Mouse (Mus musculus) kidney, postnatal 10 days (tissue): ENCODE results near the gene Glod4.

Experiments
- DNase-seq: peaks from one replicate; pipeline ENCODE4 v3.0.0; 2021; ENCODE audit warnings: mixed read lengths

Gene Glod4

DNA sequence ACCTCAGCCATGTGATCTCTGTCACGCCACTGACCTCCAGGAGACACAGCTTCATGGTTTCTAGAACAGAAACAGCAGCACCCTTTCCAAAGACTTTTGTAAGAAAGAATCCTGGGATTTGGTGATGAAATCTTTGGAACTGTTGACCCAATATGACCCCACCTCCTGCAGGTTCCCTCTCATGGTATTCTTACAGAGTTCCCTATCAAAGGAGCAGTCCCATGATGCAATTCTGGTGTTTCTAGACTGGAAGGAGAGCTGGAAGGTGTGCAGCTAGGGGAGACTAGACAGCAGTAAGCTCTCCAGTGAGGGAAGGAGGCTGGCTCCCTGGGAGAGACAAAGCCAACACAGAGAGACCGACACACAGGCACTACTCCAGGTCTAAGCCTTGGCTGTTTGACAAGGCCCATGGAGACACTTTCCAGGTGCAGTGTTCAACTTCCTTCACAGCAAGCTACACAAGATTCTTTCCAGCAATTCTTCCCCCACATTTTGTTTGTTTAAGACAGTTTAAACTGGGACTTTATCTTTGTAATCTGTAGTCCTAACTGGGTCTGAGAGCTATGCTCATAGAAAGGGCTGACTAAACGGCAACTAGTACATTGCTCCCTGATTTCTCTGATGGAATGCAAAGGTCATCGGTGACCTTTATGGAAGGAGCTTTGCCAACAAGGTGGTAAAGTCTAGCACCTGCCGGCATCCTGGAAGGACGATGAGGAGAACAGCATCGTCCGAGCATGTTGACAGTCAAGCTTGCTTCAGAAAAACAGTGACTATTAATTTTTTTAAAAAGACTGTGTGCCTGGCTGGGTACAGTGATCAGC lies 97.1 kb downstream of the Glod4 start:
- no peak for DNase-seq

DNA sequence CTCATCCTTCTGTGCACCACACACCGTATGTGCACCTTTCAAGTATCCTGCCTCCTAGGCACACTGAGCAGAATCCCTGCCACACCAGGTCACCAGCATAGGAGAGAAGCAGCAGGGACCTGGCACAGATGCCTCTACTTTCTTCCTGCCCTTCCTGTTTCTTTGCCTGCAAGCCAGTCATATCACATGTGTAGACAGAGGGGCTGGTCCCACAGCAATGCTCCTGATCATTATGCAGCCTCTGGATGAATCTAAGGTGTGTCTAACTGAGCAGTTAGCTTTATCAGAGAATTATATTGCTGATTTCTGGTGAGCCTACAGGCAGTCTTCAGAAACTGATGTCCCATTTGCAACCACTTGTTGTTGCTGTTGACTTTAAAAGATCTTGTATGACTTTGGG lies 98.4 kb downstream of the Glod4 start:
- DNase-seq, result no peak

DNA sequence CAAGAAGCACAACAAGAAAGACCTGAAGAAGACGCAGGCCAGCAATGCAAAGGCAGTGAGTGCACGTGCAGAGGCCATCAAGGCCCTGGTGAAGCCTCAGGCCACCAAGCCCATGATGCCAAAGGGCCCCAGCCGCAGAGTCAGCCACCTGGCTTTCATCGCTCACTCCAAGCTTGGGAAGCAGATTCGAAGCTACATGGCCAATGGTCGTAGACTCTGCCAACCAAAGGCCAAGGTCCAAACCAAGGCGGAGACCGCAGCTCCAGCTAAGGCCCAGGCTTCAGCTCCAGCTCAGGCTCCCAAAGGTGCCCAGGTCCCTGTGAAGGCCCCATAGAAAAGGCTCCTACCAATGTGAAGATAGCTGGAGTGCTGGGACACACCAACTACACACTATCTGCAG lies 99.1 kb downstream of the Glod4 start:
- DNase-seq, result no peak

DNA sequence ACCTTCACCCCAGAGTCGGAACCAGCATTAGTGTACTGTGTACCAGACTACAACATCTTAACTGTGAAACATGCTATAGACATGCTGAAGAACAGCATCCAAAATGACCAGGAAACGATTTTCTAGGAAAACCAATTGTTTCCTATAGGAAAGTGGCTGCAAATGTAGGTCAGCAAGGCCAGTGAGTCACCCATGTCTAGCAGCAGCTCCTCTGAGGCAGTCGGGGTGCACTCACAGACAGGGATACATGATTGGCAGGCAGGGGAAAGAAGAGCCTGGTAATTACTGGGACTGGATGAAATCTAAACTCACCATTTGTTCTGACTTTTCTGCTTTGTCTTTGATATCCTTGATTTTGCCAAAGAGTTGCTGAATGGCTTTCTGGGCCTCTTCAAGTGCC lies 105.5 kb downstream of the Glod4 start:
- no peak for DNase-seq

DNA sequence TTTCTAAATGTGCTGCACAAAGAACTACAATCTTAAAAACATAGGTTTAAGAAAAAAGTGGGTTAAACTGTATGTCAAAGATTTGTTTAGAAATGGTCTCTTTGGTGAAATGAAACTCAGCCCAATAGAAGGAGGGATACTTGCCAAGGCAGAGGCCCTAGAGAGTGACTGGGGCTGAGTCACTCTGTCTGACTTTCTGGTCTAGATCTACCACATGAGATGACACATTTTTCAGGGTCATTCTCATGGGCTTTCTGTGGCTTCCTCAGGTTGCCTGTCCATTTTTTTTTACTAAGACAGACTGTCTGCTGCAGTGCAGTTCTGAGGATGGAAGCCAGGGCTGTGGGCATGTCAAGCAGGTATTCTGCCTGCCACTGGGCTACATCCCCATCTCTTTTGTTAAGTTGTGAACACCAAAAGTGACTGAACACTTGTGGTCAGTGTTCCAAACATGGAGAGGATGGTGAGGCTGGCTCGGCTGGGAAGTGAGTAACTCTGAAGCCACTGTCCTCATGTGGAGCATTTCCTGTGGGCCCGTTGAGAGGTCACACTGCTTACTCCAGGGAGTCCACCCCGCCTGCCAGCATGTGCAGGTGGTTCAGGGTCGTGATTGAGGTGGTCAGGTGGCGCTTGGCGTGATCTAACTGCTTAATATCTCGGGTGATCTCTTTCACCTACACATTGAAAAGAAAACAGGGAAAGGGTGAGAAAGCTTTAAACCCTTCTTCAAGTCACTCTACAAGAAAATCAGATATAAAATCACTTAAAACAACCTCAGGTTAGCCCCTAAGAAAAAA lies 107.7 kb downstream of the Glod4 start:
- no peak for DNase-seq

DNA sequence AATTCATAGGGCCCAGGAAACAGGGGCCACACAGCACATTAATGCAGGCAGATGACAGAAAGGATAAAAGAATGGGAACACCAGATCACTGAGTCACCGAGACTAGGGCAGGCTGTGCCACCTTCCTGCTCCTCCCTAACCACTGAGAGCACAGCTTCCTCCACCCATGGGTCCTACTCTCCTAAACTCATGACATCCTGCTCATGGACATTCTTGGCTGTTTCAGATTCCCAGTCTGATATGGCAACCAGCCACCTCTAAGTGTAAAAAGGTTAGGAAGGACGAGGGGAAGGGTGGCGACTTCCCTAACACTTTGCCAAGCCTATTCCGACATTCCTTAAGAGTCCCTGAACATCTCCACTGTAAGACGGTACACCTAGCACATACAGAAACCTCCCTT lies 112.7 kb downstream of the Glod4 start:
- DNase-seq, result peak; percentile 49

DNA sequence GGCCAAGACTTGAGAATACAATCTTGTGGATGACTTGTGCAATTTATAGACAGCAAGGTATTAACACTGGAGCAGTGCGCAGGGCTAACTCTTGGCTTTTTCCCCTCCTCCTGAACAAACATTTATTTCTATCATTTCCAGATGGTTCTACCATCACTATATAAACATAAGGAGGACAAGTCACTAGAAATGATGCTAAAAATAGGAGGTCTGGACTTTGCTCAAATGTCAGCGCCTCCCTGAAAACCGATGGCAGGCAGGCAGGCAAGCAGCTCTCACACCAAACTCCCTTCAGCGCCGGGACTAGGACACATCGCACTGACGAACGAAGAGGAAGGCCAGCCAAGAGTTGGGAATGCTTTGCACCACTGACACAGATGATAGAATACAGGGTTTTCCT lies 118.1 kb downstream of the Glod4 start:
- peak; percentile 26 for DNase-seq

DNA sequence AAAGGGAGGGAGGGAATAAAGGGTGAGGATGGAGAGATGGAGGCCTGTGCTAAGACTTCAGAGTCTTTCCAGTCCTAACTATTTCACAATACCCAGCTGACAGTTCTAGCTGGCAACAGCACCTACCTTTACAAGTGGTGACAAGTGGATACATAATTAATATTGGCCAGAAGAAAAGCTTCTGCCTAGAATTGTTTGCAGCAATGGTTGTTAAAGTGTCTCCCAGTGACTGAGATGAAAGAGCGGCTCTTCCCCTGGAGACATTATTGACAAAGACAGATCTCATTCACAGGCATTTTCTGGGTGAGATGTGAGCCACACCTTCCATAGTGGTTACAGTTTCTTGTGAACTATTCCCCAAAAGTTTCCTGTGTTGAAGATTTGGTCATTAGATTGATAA lies 120.0 kb downstream of the Glod4 start:
- no peak for DNase-seq

DNA sequence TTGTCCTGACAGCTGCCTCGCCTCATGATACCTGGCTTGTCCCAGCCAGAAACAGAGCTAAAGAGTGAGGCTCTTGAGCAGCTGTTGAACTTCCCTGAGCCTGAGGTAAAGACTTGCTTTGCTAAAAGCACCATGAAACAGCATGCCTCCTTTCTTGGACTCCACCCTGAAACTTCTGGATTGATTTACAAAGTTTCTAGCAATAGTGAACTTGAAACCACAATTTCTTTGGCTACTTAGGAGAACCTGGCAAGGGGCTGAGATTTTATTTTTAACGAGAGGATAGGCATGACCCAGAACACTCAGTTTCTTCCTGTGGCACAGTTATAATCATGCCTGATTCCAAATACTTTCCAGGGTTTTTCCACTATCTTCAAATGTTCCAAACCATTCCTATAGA lies 121.0 kb downstream of the Glod4 start:
- no peak for DNase-seq

DNA sequence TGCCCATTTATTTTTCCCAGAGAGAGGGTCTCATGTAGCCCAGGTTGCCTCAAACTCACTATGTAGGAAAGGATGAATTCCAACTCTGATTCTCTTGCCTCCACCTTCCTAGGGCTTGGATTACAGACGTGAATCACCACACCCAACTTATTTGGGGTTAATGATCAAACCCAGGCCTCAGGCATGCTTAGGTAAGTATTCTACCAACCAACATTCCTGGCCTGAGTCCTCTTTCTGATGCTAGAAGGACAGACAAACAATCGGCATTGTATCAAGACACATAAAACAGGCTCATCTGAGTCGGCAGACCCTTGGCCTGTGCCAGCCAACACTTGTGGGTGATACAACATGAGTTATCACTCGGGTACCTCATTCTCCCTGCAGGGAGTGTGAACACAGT lies 122.4 kb downstream of the Glod4 start:
- DNase-seq, result no peak

DNA sequence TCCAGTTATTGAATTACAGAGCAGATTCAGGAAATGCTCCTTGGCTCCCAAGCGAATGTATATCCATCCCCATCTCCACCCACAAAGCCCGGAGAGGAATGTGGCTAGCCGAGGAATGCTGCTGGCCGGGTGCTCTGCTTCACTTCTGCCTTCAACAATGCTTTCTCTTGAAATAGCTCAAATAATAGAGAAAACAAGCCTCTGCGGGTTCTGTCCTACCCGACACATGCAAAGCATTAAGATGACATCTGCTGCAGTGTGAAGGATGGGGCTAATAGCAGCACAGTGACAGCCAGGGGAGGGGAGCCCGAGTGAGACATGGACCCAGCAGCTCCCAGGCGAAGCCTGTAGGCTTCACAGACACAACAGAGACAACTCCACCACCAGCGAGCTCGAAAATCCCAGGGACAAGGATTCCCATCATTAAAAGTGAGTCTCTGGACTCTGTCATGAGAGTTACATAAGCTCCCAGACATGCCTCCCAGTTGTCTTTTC lies 123.1 kb downstream of the Glod4 start:
- peak; percentile 56 for DNase-seq

DNA sequence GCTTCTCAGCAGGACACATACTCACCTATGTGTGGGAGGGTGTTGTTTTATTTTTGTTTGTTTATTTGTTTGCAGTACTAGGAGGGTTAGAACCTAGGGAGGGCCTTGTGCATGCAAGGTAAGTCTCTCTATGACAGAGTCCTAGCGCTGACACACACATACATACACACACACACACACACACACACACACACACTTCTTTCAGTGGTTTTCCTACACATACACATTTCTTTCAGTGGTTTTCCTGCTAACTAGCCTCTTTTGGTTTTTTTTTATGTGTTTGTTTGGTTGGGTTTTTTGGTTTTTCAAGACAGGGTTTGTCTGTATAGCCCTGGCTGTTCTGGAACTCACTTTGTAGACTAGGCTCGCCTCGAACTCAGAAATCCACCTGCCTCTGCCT lies 133.1 kb downstream of the Glod4 start:
- no peak for DNase-seq

DNA sequence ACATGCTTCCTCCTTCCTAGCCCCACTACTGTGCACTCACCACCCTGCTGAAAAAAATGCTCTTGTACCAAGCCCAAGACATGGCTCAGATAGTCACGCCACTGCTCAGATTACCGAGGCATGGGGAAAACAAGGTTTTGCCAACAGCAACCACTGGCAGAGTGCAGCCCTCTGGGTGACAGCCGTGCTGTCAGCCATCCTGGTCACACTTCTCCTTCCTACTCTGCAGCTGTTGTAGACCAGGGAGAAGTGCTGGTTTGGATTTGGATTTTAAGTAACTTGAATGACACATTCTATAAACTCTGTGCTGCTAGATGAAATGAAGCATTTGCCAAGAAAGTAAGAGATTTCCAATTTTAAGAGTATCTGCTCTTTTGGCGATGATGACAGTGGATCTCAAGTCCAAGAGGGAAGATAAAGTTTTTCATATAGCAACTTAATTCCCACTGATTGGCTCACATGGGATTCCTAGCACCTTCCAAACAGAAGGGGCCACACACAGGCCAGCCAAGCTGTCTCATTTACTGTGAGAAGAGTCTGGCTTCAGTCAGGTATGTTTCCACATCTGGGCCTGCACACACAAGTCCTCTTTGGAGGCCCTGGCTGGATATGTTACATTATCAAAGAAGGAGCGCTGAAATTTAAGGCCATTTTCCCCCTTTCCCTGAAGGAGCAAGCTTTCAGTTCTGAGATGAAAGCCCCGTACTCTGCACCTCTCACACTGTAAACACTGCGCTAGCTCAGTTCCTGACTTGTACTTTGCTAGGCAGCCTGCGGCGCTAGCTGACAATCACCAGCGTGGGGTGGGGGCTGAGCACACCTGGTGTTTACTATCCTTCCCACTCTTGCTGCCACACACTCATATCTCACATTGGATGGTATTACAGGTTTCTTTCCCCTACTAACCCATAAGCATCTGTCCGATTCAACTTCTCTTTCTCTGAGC lies 136.7 kb downstream of the Glod4 start:
- no peak for DNase-seq

DNA sequence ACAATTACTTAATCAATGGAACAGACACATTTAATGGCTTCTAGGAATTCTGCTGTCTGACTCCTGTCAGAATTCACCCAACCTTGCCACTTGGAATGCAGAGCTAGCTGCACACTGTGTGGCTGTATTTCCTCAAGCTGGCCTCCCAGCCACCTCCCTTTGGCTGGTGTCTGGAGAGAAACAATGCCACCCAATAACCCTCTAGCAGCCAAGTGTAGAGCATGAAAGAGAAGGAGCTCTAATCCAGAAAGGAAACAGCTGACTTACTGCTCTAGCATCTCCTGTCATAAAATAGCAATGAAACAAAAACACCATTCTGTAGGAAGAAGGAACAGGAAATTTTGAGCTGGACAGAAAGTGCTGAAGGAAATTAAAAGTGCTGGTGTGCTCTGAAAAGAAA lies 142.4 kb downstream of the Glod4 start:
- peak; percentile 37 for DNase-seq

DNA sequence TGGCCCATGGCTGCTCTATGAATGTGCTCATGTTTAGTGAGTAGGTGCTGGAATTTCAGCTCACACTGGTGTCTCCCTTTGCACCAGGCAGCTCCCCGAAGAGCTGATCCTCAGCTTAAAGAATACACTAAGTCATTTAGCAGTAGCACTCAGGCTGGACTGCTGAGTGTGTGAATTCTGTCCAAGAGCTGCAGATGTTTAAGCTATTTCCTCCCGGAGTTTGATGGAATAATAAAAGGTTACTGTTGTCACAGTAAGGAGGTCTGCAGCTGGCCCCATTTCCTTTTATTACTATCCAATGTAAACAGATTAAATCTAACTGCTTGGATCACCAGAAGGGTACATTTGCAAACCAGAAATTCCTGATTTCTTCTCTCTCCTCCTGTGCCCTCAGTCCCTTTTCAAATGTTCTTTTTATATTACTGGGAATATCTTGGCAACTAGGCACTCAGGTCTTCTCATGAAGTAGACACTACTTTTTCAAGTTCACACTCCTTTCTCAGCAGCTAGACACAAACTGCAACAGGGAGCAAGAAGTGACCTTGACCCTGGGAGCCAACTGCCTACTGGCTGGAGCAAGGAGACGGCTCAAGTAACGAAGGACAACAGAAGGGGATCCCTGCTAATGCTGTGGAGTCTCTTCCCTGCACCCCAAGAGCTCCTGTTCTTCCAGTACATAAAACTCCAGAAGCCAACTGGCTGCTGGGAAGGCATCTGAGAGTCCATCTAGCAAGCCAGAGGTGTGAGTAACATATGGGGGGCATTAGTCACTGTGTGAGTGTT lies 144.1 kb downstream of the Glod4 start:
- peak; percentile 31 for DNase-seq

DNA sequence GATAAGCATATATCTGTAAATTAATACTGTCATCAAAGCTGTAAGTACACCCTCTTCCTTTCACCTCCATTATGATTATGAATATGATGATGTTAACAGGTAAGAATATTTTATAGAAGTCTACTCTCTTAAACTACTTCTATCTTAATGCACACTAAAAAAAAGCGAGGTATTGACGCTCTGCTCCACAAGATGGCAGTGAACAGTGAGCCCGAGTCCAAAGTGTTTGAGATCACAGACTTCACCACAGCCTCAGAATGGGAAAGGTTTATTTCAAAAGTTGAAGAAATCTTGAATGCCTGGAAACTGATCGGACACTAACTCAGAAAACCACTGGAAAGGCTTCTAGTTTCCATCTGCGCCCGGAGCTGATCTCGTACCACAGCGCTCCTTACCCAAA lies 149.9 kb downstream of the Glod4 start:
- no peak for DNase-seq

DNA sequence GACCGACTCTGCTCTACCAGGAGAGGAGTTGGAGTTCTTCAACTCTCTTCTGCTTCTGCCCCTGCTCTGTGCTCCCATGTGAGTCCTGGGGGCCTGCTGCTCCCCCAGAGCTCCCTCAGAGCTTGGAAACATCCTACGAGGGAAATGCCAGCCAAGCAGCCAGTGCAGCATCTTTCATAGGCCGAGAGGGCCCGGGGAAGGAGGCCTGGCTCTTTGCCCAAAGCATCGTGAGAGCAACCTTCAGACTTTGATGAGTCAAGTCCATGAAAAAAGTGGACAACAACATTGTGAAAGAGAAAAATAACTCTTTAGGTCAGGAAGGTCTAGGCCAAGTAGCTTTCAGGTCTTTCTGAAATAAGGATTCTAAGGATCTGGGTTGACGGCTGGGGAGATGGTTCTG lies 153.7 kb downstream of the Glod4 start:
- DNase-seq, result peak; percentile 80

DNA sequence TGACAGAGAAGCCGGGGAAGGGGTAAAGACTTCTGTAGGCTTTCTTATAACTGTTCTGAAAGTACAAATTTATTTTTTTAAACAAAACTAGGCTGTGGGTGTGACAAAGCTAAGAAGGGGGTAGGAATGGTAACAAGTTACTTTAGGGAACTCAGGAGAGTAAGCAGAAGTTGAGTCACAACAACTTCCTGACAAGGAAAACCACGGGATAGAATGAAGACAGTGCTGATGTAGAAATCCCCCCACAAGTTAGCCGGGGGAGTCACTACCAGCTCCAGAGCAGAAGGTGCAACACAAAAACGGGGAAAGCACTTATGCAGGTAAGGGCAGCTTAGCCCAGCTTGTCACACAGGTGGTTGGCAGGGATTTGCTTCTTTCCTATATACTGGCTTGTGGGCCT lies 155.0 kb downstream of the Glod4 start:
- no peak for DNase-seq

DNA sequence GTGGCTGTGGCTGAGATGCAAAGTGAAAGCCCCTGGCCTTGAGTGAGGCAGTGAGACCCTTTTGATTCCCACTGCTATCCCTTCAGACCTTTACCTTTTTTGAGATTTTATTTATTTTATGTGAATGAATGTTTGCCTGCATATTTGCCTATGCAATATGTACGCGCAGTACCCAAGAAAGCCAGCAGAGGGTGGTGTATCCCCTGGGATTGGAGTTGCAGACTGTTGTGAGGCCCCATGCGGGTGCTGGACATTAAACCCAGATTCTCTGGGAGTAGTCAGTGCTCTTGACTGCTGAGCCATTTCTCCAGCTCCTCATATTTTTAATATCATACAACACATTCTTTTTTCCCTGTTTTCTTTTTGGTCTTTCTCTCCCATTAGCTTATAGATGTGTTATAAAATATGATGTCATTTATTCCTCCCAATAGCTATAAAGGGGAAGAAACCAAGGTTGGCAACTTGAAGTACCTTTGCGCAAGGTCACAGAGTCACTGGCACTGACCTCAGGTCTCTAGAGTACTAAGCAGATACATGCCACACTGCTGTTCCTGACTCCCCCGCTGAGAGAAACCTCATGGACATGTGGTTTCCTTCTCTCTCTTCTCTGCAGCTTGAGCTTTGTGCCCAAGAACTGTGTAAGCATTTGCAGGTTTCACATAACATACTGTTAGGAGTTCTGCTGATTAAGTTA lies 157.5 kb downstream of the Glod4 start:
- peak; percentile 76 for DNase-seq

DNA sequence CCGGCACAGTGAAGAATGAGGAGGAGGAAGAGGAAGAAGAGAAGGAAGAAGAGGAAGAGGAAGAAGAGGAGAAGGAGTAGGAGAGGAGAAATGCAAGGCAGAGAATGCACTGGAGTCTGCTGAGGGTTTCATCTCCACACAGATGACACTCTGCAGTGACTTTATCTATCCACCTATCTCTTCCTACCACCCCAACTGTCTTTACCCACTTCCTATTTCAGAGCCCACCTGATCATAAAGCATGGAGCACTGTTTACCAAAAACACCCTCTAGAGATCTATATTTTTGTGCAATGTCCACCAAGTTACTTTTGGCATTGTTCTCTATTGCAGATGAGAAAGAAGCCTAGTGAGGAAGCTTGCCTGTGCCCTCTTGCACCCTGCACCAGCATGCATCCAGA lies 158.6 kb downstream of the Glod4 start:
- DNase-seq, result no peak

DNA sequence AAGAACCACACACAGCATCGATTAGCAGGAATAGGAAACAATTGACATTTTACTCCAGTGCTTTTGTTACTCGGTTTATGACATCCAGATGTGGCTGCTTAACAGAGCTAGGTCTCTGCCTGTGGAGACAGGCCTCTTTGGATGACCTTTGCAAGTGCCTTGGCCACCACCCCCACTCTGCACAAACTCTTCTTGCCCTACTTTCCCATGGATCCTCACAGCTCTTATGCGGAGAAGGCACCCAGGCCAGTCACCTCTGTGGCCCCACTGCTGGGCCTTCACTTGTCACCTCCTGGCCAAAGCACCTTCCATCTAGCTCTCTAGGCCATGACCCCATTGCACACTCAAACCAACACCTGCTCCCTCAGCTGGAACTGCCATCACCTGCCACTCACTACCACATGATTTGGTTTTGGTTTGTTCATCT lies 159.6 kb downstream of the Glod4 start:
- no peak for DNase-seq
